Mouse (Mus musculus) MEL (cell line): Measurements from ENCODE around the gene Nkd1. TPM values are rescaled to one million over a fixed set of nuclear protein-coding genes. Genes with fewer than 3 reads are reported as not detected.

Experiments
- DNase-seq: peaks from one replicate; pipeline ENCODE4 v3.0.0; 2011; ENCODE audit warnings: low read depth, low spot score
- H3K27ac ChIP-seq: 2 replicates; pipeline ENCODE4 v1.5.1; 2012; ENCODE audit warnings: low read depth, mild to moderate bottlenecking, control low read depth, low read length, moderate library complexity; ENCODE audit not compliant: control insufficient read depth
- H3K27me3 ChIP-seq, 2 experiments: fragments of 150-350 bp in 1 of 2; sonication (generic) in 1 of 2; 2 replicates each; pipeline ENCODE4 v1.6.1; 2012; ENCODE audit warnings: low read length in 2 of 2, mild to moderate bottlenecking in 2 of 2, improper control_type of control experiment in 1 of 2, moderate library complexity in 1 of 2; ENCODE audit not compliant: insufficient read depth in 2 of 2, control insufficient read depth in 1 of 2
- H3K36me3 ChIP-seq, 2 experiments: 2 replicates each; pipeline ENCODE4 v1.6.1; 2012 to 2014; ENCODE audit warnings: low read length in 2 of 2, improper control_type of control experiment in 1 of 2, inconsistent platforms in 1 of 2, mild to moderate bottlenecking in 1 of 2; ENCODE audit not compliant: insufficient read depth in 2 of 2, control insufficient read depth in 1 of 2
- H3K4me1 ChIP-seq, 2 experiments: fragments of 150-350 bp in 1 of 2; sonication (generic) in 1 of 2; 2 replicates each; pipeline ENCODE4 v1.6.1; 2012; ENCODE audit warnings: low read length in 2 of 2, improper control_type of control experiment in 1 of 2, mild to moderate bottlenecking in 1 of 2; ENCODE audit not compliant: insufficient read depth in 2 of 2, control insufficient read depth in 1 of 2
- H3K4me3 ChIP-seq, 2 experiments: fragments of 150-350 bp in 1 of 2; sonication (generic) in 1 of 2; 2 replicates each; pipeline ENCODE4 v1.5.1; 2012; ENCODE audit warnings: low read depth in 2 of 2, low read length in 2 of 2, mild to moderate bottlenecking in 2 of 2, moderate library complexity in 2 of 2, control low read depth in 1 of 2, improper control_type of control experiment in 1 of 2; ENCODE audit not compliant: control insufficient read depth in 1 of 2, insufficient read depth in 1 of 2
- H3K79me2 ChIP-seq: 2 replicates; pipeline ENCODE4 v1.6.1; 2012; ENCODE audit warnings: mild to moderate bottlenecking, low read length, moderate library complexity; ENCODE audit not compliant: control insufficient read depth, poor library complexity, insufficient read depth
- H3K9ac ChIP-seq: 2 replicates; pipeline ENCODE4 v1.6.1; 2012; ENCODE audit warnings: low read depth, mild to moderate bottlenecking, control low read depth, low read length, moderate library complexity; ENCODE audit not compliant: control insufficient read depth, poor library complexity, severe bottlenecking
- H3K9me3 ChIP-seq: fragments of 150-350 bp; sonication (generic); replicated peaks from 2 replicates; pipeline ENCODE4 v1.6.1; 2012; ENCODE audit warnings: mild to moderate bottlenecking, low read length, improper control_type of control experiment, moderate library complexity; ENCODE audit not compliant: insufficient read depth
- BHLHE40 ChIP-seq: IDR thresholded peaks from 2 replicates; pipeline ENCODE4 v1.6.1; 2012; ENCODE audit warnings: low read depth, mild to moderate bottlenecking, inconsistent platforms, low read length, improper control_type of control experiment, borderline replicate concordance
- CHD1 ChIP-seq: IDR thresholded peaks from 2 replicates; pipeline ENCODE4 v1.6.1; 2012; ENCODE audit warnings: low read depth, mild to moderate bottlenecking, inconsistent platforms, low read length, improper control_type of control experiment
- CTCF ChIP-seq, 3 experiments: IDR thresholded peaks in 2 of 3; conservative IDR thresholded peaks in 1 of 3; 2 replicates each; pipeline ENCODE4 v1.5.1; 2011 to 2012; ENCODE audit warnings: low read length in 3 of 3, low read depth in 2 of 3, mild to moderate bottlenecking in 2 of 3, improper control_type of control experiment in 1 of 3, inconsistent platforms in 1 of 3, mixed read lengths in 1 of 3, moderate library complexity in 1 of 3; ENCODE audit not compliant: control insufficient read depth in 1 of 3, insufficient read depth in 1 of 3, poor library complexity in 1 of 3, severe bottlenecking in 1 of 3
- ELF1 ChIP-seq: IDR thresholded peaks from 2 replicates; pipeline ENCODE4 v1.6.1; 2014; ENCODE audit warnings: low read depth, mild to moderate bottlenecking, inconsistent platforms, low read length, improper control_type of control experiment, moderate library complexity
- ETS1 ChIP-seq: IDR thresholded peaks from 2 replicates; pipeline ENCODE4 v1.6.1; 2012; ENCODE audit warnings: low read depth, mild to moderate bottlenecking, inconsistent platforms, low read length, improper control_type of control experiment, moderate library complexity
- GABPA ChIP-seq: IDR thresholded peaks from 2 replicates; pipeline ENCODE4 v1.6.1; 2012; ENCODE audit warnings: low read depth, mild to moderate bottlenecking, inconsistent platforms, low read length, improper control_type of control experiment, moderate library complexity
- HCFC1 ChIP-seq: IDR thresholded peaks from 2 replicates; pipeline ENCODE4 v1.6.1; 2012; ENCODE audit warnings: low read depth, mild to moderate bottlenecking, inconsistent platforms, low read length, improper control_type of control experiment, moderate library complexity
- JUND ChIP-seq: IDR thresholded peaks from 2 replicates; pipeline ENCODE4 v1.6.1; 2011; ENCODE audit warnings: low read depth, mild to moderate bottlenecking, improper control_type of control experiment, low read length
- MAX ChIP-seq: IDR thresholded peaks from 2 replicates; pipeline ENCODE4 v1.6.1; 2011; ENCODE audit warnings: low read length, improper control_type of control experiment
- MEF2A ChIP-seq: IDR thresholded peaks from 2 replicates; pipeline ENCODE4 v1.6.1; 2014; ENCODE audit warnings: low read depth, mild to moderate bottlenecking, inconsistent platforms, low read length, improper control_type of control experiment; ENCODE audit not compliant: poor library complexity, insufficient replicate concordance, severe bottlenecking; ENCODE audit errors: extremely low read depth
- MXI1 ChIP-seq: IDR thresholded peaks from 2 replicates; pipeline ENCODE4 v1.6.1; 2011; ENCODE audit warnings: mild to moderate bottlenecking, low read depth, low read length, improper control_type of control experiment
- MYB ChIP-seq: IDR thresholded peaks from 2 replicates; pipeline ENCODE4 v1.6.1; 2011; ENCODE audit warnings: mild to moderate bottlenecking, low read depth, low read length, improper control_type of control experiment
- MYC ChIP-seq: IDR thresholded peaks from 2 replicates; pipeline ENCODE4 v1.6.1; 2011; ENCODE audit warnings: low read depth, mild to moderate bottlenecking, low read length, improper control_type of control experiment, moderate library complexity
- POLR2AphosphoS2 ChIP-seq: IDR thresholded peaks from 2 replicates; pipeline ENCODE4 v1.6.1; 2011; ENCODE audit warnings: low read length, improper control_type of control experiment
- RAD21 ChIP-seq: IDR thresholded peaks from 2 replicates; pipeline ENCODE4 v1.6.1; 2011; ENCODE audit warnings: mild to moderate bottlenecking, low read depth, low read length, improper control_type of control experiment
- SIN3A ChIP-seq: IDR thresholded peaks from 2 replicates; pipeline ENCODE4 v1.6.1; 2012; ENCODE audit warnings: low read length, improper control_type of control experiment, inconsistent platforms
- SMC3 ChIP-seq: IDR thresholded peaks from 2 replicates; pipeline ENCODE4 v1.6.1; 2011; ENCODE audit warnings: low read depth, low read length, improper control_type of control experiment
- TAL1 ChIP-seq: IDR thresholded peaks from 2 replicates; pipeline ENCODE4 v1.6.1; 2012; ENCODE audit warnings: mild to moderate bottlenecking, inconsistent platforms, low read length, moderate library complexity, mixed read lengths
- USF1 ChIP-seq: IDR thresholded peaks from 2 replicates; pipeline ENCODE4 v1.6.1; 2014; ENCODE audit warnings: low read depth, mild to moderate bottlenecking, inconsistent platforms, low read length, improper control_type of control experiment, moderate library complexity
- USF2 ChIP-seq, 2 experiments: IDR thresholded peaks; 2 replicates each; pipeline ENCODE4 v1.6.1; 2011 to 2012; ENCODE audit warnings: improper control_type of control experiment in 2 of 2, low read length in 2 of 2, borderline replicate concordance in 1 of 2, inconsistent platforms in 1 of 2, low read depth in 1 of 2, mild to moderate bottlenecking in 1 of 2; ENCODE audit not compliant: insufficient read depth in 1 of 2
- ZMIZ1 ChIP-seq: IDR thresholded peaks from 2 replicates; pipeline ENCODE4 v1.6.1; 2012; ENCODE audit warnings: low read depth, mild to moderate bottlenecking, inconsistent platforms, low read length, improper control_type of control experiment, moderate library complexity
- ZNF384 ChIP-seq: IDR thresholded peaks from 2 replicates; pipeline ENCODE4 v1.6.1; 2012; ENCODE audit warnings: low read depth, mild to moderate bottlenecking, inconsistent platforms, low read length, improper control_type of control experiment
- polyA plus RNA-seq, 2 experiments: library from polyadenylated mRNA; stranded (reverse) in 1 of 2; unstranded in 1 of 2; fragments of >175 nt in 1 of 2; fragments of >200 nt in 1 of 2; gene quantifications; 2 replicates each; pipeline versions ENCODE4 v1.2.1 to v1.2.4; 2012; ENCODE audit warnings: low replicate concordance in 2 of 2, low read depth in 1 of 2; ENCODE audit not compliant: insufficient read length in 2 of 2, insufficient read depth in 1 of 2, missing spikeins in 1 of 2
- total RNA-seq: library from RNA; depleted of rRNA; stranded (reverse); fragments of 300-350 nt; gene quantifications from 2 replicates; pipeline ENCODE4 v1.2.3, GENCODE M21; 2012

Nkd1 gene
- total and polyA plus RNA-seq, 3 experiments, result not detected

- DNase-seq, result peak; percentile 32
Measured at GRCm38 (mm10) chr8:88631081-88631480, 109.9 kb downstream of the Nkd1 start.

DNA sequence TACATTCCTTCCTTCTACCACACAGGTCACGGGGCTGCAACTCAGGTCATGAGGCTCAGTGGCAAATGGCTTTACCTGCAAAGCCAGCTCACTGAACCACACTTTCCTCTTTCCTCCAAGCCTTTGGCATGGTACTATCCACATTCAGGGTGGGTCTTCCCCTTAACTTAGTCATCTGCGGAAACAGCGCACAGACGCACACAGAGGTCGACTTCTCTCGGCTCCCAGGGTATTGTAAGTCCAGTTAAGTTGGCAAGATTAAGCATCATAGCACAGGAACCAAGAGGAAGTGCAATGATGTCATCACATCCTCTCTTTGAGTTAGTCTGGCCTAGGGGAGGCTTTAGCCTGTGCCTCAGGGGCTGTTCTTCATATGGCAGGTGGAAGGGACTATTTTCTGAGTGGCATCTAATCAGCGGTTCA lies 112.2 kb downstream of the Nkd1 start:
- no peak overlapping the region for H3K27ac ChIP-seq
- no peak for DNase-seq
- H3K4me1 ChIP-seq, result peaks cover 0 to 12% of the 10 kb centered on the region in 2 experiments
- H3K4me3 ChIP-seq, result no peak overlapping the region
- H3K79me2 ChIP-seq, result peaks cover 8% of the 10 kb centered on the region; the same call in 1 of the 2 replicates
- no peak overlapping the region for H3K9ac ChIP-seq
- TF ChIP-seq BHLHE40, result no peak
- TF ChIP-seq USF2 (IDR thresholded peaks at IDR 0.05; ENCODE audit: borderline replicate concordance in 1 of 2, insufficient read depth in 1 of 2, low read depth in 1 of 2, low read length in 2 of 2), result no peak
- TF ChIP-seq ELF1, result no peak
- TF ChIP-seq SMC3, result no peak
- no peak for TF ChIP-seq RAD21
- TF ChIP-seq ZMIZ1, result no peak
- no peak for TF ChIP-seq MXI1
- no peaks in the 10 kb centered on the region for H3K36me3 ChIP-seq
- no peaks in the 10 kb centered on the region for H3K27me3 ChIP-seq
- no peaks in the 10 kb centered on the region for H3K9me3 ChIP-seq

More at GRCm38 (mm10) chr8:88631081-88631480, 109.9 kb downstream of the Nkd1 start:
- peaks cover 8% of the 10 kb centered on the region; the same call in 1 of the 2 replicates for H3K79me2 ChIP-seq
- peak; percentile 27 for TF ChIP-seq RAD21
- TF ChIP-seq POLR2AphosphoS2, result no peak
- peak in 1 of 3 experiments; percentile 43; a peak in 2 of 6 replicates for TF ChIP-seq CTCF (IDR thresholded peaks at IDR 0.05 in 2 of 3, conservative IDR thresholded peaks at IDR 0.05 in 1 of 3; ENCODE audit: control insufficient read depth in 1 of 3, insufficient read depth in 1 of 3, low read depth in 2 of 3, low read length in 3 of 3, poor library complexity in 1 of 3, severe bottlenecking in 1 of 3)
- TF ChIP-seq HCFC1, result no peak
- no peak for TF ChIP-seq USF1
- peak; percentile 56 for TF ChIP-seq SMC3
- no peak for TF ChIP-seq GABPA
- TF ChIP-seq ELF1, result no peak
- TF ChIP-seq ZMIZ1, result no peak
- no peak for TF ChIP-seq TAL1
- TF ChIP-seq JUND, result no peak
- no peak for TF ChIP-seq CHD1
- no peak for TF ChIP-seq MYB
- TF ChIP-seq MAX, result no peak
- TF ChIP-seq MYC, result no peak
- TF ChIP-seq ETS1, result no peak
- no peak for TF ChIP-seq MEF2A
- TF ChIP-seq ZNF384, result no peak
- TF ChIP-seq SIN3A, result no peak
- H3K27me3 ChIP-seq, result no peaks in the 10 kb centered on the region; a peak in 1 of 4 replicates
- H3K4me3 ChIP-seq, result no peak overlapping the region
- peaks cover 0 to 4% of the 10 kb centered on the region in 2 experiments; a peak in 3 of 4 replicates for H3K4me1 ChIP-seq
- no peaks in the 10 kb centered on the region for H3K9me3 ChIP-seq
- no peak overlapping the region for H3K27ac ChIP-seq
- H3K9ac ChIP-seq, result no peak overlapping the region
- H3K36me3 ChIP-seq, result no peaks in the 10 kb centered on the region; a peak in 1 of 4 replicates
